Mouse (Mus musculus) small intestine, adult 2 months (tissue): Measurements from ENCODE around the gene Rasl10b. TPM values are rescaled to one million over a fixed set of nuclear protein-coding genes. Genes with fewer than 3 reads are reported as not detected.

ENCODE experiments used
- H3K27ac ChIP-seq: fragments of 200-500 bp; 2 replicates; pipeline ENCODE4 v1.5.1; 2012; ENCODE audit warnings: low read depth, low read length, control low read depth, inconsistent platforms; ENCODE audit not compliant: insufficient read depth
- H3K27me3 ChIP-seq: fragments of 200-500 bp; 2 replicates; pipeline ENCODE4 v1.6.1; 2012; ENCODE audit warnings: mild to moderate bottlenecking, moderate library complexity, low read length, inconsistent platforms; ENCODE audit not compliant: control insufficient read depth, insufficient read depth
- H3K36me3 ChIP-seq: fragments of 200-500 bp; 2 replicates; pipeline ENCODE4 v1.6.1; 2012; ENCODE audit warnings: mild to moderate bottlenecking, low read length, control low read depth, inconsistent platforms; ENCODE audit not compliant: control insufficient read depth, insufficient read depth
- H3K4me1 ChIP-seq: fragments of 200-500 bp; 2 replicates; pipeline ENCODE4 v1.6.1; 2012; ENCODE audit warnings: low read length, inconsistent platforms, mixed read lengths; ENCODE audit not compliant: control insufficient read depth, insufficient read depth, insufficient read length
- H3K4me3 ChIP-seq: fragments of 200-500 bp; 2 replicates; pipeline ENCODE4 v1.5.1; 2012; ENCODE audit warnings: low read depth, mild to moderate bottlenecking, control low read depth, inconsistent platforms, low read length, moderate library complexity
- CTCF ChIP-seq: fragments of 200-500 bp; IDR thresholded peaks from 2 replicates; pipeline ENCODE4 v1.5.1; 2012; ENCODE audit warnings: low read depth, mild to moderate bottlenecking, control low read depth, inconsistent platforms, low read length, moderate library complexity, mixed read lengths; ENCODE audit not compliant: insufficient replicate concordance, insufficient read length; ENCODE audit errors: extremely low read depth
- POLR2A ChIP-seq: fragments of 200-500 bp; IDR thresholded peaks from 2 replicates; pipeline ENCODE4 v1.6.1; 2012; ENCODE audit warnings: low read depth, mild to moderate bottlenecking, control low read depth, inconsistent platforms, low read length, moderate library complexity
- WGBS: fragments of 180-500 bp; shearing (Covaris S2); methylation state at CpG from one replicate; pipeline ENCODE4 v1.1.7; 2018; 5-methylcytosine and 5-hydroxymethylcytosine counted together
- polyA plus RNA-seq: library from polyadenylated mRNA; depleted of rRNA; stranded (reverse); fragments of >200 nt; gene quantifications from 2 replicates; pipeline ENCODE4 v1.2.3, GENCODE M21; 2012; rRNA removed

The Rasl10b gene
- polyA plus RNA-seq, 1 experiment, result 0.80 TPM

DNA sequence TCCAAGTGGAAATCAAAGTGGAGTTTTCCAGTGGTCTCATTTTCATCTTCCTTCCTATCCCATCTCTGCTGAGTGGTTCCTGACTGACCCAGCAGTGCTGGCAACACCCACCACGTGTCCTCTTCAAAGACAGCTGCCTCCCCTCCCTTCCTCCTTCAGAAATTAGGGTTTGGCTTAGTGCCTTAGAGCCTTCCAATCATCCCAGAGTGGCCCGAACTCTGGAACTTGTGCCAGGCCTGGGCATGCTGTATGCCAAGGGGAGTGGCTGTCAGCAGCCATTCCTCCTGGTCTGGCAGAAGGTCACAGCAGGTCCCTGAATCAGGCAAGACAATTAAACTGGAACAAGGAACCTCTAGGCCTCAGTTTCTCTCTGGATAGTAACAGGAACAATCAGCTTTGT is 57.0 kb downstream of the Rasl10b start:
- no peak overlapping the region for H3K4me3 ChIP-seq
- 11% methylated on average over 2 of the region's 2 CpGs for WGBS
- H3K36me3 ChIP-seq, result no peaks in the 10 kb centered on the region
- H3K27ac ChIP-seq, result peak overlapping the region; percentile 46
- TF ChIP-seq CTCF, result no peak
- TF ChIP-seq POLR2A, result no peak
- no peaks in the 10 kb centered on the region for H3K27me3 ChIP-seq
- peaks cover 21% of the 10 kb centered on the region; the same call in 1 of the 2 replicates for H3K4me1 ChIP-seq

DNA sequence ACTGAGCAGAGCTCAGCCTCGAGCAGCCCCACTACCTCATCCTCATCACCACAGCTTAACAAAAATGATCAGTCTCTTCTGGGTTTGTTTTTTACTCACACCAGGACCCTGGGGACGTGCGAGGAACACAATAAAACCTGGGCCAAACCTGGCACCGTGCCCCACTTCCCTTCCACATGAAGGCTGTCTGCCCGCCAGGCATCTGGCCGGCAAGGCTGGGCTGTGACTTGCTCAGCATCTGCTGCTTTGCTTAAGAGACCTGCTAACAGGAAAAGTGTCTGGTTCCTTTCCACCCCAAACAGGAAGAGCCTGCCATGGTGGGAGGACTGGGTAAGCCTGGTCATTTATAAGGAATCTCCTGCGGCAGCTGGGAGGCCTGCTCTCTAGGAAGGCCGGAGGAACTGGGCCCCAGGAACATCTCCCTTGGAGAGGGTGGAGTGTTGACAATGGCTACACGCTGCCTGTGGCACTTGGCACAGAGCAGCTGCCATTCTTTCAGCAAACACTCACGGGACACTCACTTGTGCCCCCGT is 58.2 kb downstream of the Rasl10b start:
- Histone ChIP-seq H3K4me3 (no peak overlapping the region), H3K4me1 (peaks cover 21% of the 10 kb centered on the region; the same call in 1 of the 2 replicates), H3K27me3 (no peaks in the 10 kb centered on the region), H3K27ac (0 out of 2 replicates have a peak overlapping the region, but pooled peaks have one; percentile 46), H3K36me3 (no peaks in the 10 kb centered on the region)
- WGBS, result 18% methylated on average over 11 of the region's 11 CpGs
- no peak for TF ChIP-seq POLR2A
- no peak for TF ChIP-seq CTCF

DNA sequence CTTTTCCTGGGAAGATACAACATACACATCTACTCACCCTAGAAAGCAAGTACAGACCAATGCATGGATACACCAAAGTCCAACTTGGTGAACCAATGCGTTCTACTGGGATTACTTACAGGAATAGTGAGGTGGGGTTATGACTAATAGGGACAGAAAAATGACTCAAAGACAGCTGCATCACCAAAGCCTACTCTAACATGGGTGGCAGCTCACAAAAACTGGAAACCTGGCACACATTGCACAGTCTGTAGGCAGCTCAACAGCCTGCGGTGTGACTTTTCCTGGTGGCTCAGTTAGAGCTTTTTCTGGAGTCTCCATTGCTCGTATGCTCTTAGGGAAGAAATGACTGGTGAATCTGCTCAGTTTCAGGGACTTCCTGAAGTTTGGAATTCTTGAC is 59.8 kb downstream of the Rasl10b start:
- Histone ChIP-seq H3K4me1 (peaks cover 15% of the 10 kb centered on the region; the same call in 1 of the 2 replicates), H3K36me3 (no peaks in the 10 kb centered on the region), H3K27ac (no peak overlapping the region), H3K27me3 (no peaks in the 10 kb centered on the region), H3K4me3 (no peak overlapping the region)
- TF ChIP-seq CTCF, result no peak
- no peak for TF ChIP-seq POLR2A
- 90% methylated on average over 3 of the region's 3 CpGs for WGBS

Other genes with a start within 250 kb of the Rasl10b start
- gene Slfn4, start 234.0 kb upstream of the Rasl10b start, polyA plus RNA-seq, result 0.37 and 0.47 TPM in 2 replicates
- 0.09 TPM in 1 of 2 replicates, not detected in the other for gene Slfn3, start 217.8 kb upstream of the Rasl10b start, polyA plus RNA-seq
- not detected in 2 replicates for gene Slfn14, start 122.4 kb upstream of the Rasl10b start, polyA plus RNA-seq
- 11.3 and 27.1 TPM in 2 replicates for gene Ap2b1, start 110.1 kb upstream of the Rasl10b start, polyA plus RNA-seq
- gene Pex12, start 106.6 kb upstream of the Rasl10b start, polyA plus RNA-seq, result 2.0 and 3.8 TPM in 2 replicates
- 0.06 and 0.18 TPM in 2 replicates for gene Gas2l2, start 20.3 kb downstream of the Rasl10b start, polyA plus RNA-seq
- gene 1700020L24Rik, start 28.5 kb downstream of the Rasl10b start, polyA plus RNA-seq, result 0.94 and 1.4 TPM in 2 replicates
- 10.5 and 12.0 TPM in 2 replicates for gene Mmp28, start 53.9 kb downstream of the Rasl10b start, polyA plus RNA-seq
- gene Taf15, start 63.9 kb downstream of the Rasl10b start, polyA plus RNA-seq, result 2.6 and 6.1 TPM in 2 replicates
- gene Heatr9, start 113.0 kb downstream of the Rasl10b start, polyA plus RNA-seq, result not detected in 2 replicates
- gene Ccl5, start 121.4 kb downstream of the Rasl10b start, polyA plus RNA-seq, result 828 and 1,080 TPM in 2 replicates
- gene Ccl9, start 169.5 kb downstream of the Rasl10b start, polyA plus RNA-seq, result 1.2 and 3.7 TPM in 2 replicates
- 11.0 and 32.1 TPM in 2 replicates for gene Ccl6, start 183.9 kb downstream of the Rasl10b start, polyA plus RNA-seq
- gene Rpl9-ps1, start 236.5 kb downstream of the Rasl10b start, polyA plus RNA-seq, result not detected in 2 replicates
- 3.6 and 5.0 TPM in 2 replicates for gene Ccl3, start 240.2 kb downstream of the Rasl10b start, polyA plus RNA-seq